Mouse (Mus musculus): Measurements from ENCODE around the gene Carmil3. TPM values are rescaled to one million over a fixed set of nuclear protein-coding genes. Genes with fewer than 3 reads are reported as not detected.

Carmil3 gene
- total RNA-seq, 2 experiments from 2014 or later: 57.9 to 64.4 TPM

GRCm38 (mm10) chr14:55477421-55477820 lies 13.0 kb upstream of the Carmil3 start:
- DNase-seq (ENCODE audit: low spot score in 2 of 2): no peak
- H3K27ac ChIP-seq: no peak overlapping the region

DNA sequence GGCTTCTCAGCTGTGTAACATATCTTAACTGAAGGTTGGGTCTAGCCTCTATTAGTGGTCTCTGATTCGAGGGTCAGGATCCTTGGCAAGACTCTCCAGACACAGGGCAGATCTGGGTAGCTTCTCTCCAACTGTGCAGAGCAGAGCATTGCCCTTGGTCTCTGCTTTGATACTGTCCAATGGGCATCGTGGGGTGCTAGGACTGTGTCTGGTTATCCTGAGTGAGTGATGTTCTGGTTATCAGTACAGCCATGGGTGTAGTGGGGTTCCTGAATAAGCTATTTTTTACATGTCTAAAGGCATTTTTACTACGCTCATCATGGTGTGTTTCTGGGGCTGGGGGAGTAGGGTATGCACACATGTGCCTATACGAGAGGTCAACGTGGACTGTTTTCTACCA lies 12.6 kb upstream of the Carmil3 start:
- TF ChIP-seq CTCF (conservative IDR thresholded peaks at IDR 0.05): no peak

More at GRCm38 (mm10) chr14:55477421-55477820, 13.0 kb upstream of the Carmil3 start:
- no peak overlapping the region for H3K4me3 ChIP-seq
- no peak for TF ChIP-seq CTCF (conservative IDR thresholded peaks at IDR 0.05)

GRCm38 (mm10) chr14:55478651-55479599 lies 11.5 kb upstream of the Carmil3 start, which contains the start of gene Dhrs4:
TSS of gene Dhrs4 (plus strand) at chr14:55478758.
- Histone ChIP-seq H3K27ac (peak within 1 kb of the TSS; percentile 95), H3K4me3 (peak within 1 kb of the TSS; percentile 64)
- TF ChIP-seq CTCF (conservative IDR thresholded peaks at IDR 0.05): peak; percentile 81
- peak; percentile 74 to 79 for DNase-seq (ENCODE audit: low spot score in 2 of 2)

More for the DNA sequence above, 12.6 kb upstream of the Carmil3 start:
- Histone ChIP-seq H3K27ac (no peak overlapping the region), H3K4me3 (no peak overlapping the region)
- no peak for DNase-seq (ENCODE audit: low spot score in 2 of 2)

GRCm38 (mm10) chr14:55479629-55480028 lies 10.8 kb upstream of the Carmil3 start:
- no peak for DNase-seq (ENCODE audit: low spot score in 2 of 2)
- H3K4me3 ChIP-seq: no peak overlapping the region
- no peak overlapping the region for H3K27ac ChIP-seq
- no peak for TF ChIP-seq CTCF (conservative IDR thresholded peaks at IDR 0.05)

DNA sequence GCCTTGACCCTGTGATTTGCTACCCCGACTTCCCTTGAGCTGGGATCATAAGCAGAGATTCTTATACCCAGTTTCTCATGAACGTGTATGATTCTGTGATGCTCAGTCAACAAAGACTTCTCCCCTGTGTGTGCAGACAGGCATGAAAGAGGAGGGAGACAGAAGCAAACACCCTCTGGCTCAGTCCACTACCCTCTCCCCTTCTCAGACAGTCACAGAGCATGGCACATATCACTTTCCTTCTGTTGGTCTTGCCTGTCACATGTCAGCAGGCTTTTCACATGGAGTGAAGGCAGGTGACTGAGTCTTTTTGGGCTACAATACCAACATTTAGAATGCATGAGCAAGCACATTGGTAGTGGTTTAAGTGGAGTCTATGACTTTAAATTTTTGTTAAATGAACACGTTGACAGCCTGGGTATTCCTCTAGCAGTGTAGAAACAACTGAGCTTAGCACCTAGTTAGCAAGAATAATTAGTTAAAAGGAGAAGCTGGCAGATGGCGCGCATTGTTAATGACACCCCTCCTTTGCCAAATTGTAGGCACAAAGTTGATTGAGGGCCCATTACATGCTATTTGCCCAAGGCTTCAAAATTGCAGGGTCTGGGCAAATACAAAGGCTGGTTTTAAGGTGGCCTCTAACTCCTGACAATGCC lies 5.9 kb upstream of the Carmil3 start:
- 0 out of 2 replicates have a peak overlapping the region, but pooled peaks have one; percentile 28 for H3K27ac ChIP-seq
- no peak for TF ChIP-seq CTCF (conservative IDR thresholded peaks at IDR 0.05)
- DNase-seq (ENCODE audit: low spot score in 2 of 2): peak in 1 of 2 experiments; percentile 53
- H3K4me3 ChIP-seq: no peak overlapping the region

GRCm38 (mm10) chr14:55486836-55487235 lies 3.6 kb upstream of the Carmil3 start:
- no peak overlapping the region for H3K4me3 ChIP-seq
- no peak for DNase-seq (ENCODE audit: low spot score in 2 of 2)
- no peak overlapping the region for H3K27ac ChIP-seq
- no peak for TF ChIP-seq CTCF (conservative IDR thresholded peaks at IDR 0.05)

GRCm38 (mm10) chr14:55491291-55491833 lies 911 bp downstream of the Carmil3 start:
- DNase-seq (ENCODE audit: low spot score in 2 of 2): peak; percentile 67 to 74
- peak overlapping the region; percentile 94 for H3K27ac ChIP-seq
- H3K4me3 ChIP-seq: peak overlapping the region; percentile 84
- TF ChIP-seq CTCF (conservative IDR thresholded peaks at IDR 0.05): no peak

DNA sequence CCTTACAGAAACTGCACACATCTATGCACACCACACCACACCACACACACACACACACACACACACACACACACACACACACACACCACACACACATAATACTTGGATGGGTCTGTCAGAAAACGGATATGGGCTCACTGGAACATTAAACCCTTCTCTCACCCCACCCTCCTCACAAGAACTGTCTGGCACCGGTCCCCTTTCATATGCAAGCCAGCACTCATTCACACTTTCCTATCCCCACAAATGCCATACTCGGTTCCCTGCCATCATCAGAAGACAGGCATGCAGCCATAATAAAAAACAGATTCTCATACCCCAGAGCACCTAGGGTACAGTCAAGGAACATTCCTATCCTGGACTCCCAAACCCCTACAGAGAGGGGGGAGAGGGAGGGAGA lies 1.7 kb downstream of the Carmil3 start:
- no peak overlapping the region for H3K27ac ChIP-seq
- TF ChIP-seq CTCF (conservative IDR thresholded peaks at IDR 0.05): no peak
- H3K4me3 ChIP-seq: no peak overlapping the region
- no peak for DNase-seq (ENCODE audit: low spot score in 2 of 2)

DNA sequence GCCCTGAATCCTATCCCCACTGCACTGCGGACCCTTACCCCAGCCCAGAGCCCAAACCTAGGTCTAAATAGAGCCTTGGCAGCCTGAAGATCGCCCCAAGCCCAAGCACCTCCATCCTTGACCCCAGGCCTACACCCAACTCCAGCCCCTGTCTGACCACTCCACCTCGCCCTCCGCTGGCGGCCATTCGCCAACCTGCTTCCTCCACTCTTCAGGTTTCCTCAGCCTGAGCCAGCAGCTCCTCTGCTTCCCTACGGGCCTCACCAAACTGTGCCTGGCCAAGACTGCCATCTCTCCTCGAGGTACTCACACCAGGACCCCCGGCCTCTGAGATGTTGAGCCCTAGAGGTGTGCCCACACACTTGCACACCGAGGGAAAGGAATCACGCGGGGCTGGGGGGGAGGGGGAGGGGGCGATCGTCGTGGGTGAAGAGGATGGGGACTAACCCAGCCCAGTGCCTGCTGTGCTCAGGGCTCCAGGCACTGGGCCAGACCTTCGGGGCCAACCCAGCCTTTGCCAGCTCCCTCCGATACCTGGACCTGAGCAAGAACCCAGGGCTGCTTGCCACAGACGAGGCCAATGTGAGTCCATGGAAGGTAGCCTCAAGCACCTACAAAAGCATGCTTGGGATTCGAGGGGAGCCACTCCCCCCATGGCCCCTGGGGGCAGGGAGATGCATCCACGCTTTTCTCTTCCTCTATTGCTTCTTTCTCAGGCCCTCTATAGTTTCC lies 5.2 kb downstream of the Carmil3 start:
- DNase-seq (ENCODE audit: low spot score in 2 of 2): no peak
- no peak overlapping the region for H3K27ac ChIP-seq
- TF ChIP-seq CTCF (conservative IDR thresholded peaks at IDR 0.05): no peak
- no peak overlapping the region for H3K4me3 ChIP-seq

GRCm38 (mm10) chr14:55496761-55497448 lies 6.5 kb downstream of the Carmil3 start:
- H3K4me3 ChIP-seq: no peak overlapping the region
- no peak for TF ChIP-seq CTCF (conservative IDR thresholded peaks at IDR 0.05)

DNA sequence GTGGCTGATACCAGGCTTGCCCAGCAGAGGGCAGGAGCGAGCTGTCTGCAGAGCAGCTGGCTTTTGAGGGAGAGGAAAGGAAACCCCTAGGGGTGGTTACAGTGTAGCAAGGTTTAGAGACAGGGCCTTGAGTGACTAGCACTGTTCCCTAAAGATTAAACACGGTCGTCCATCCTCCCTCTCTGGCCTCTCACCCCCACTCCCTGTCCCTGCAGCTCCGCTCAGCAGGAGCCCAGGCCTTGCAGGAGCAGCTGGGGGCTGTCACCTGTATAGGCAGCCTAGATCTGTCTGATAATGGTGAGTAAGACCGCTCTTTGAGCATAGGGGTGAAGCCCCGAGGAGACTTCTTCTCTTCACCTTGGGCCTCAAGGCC lies 7.0 kb downstream of the Carmil3 start:
- H3K27ac ChIP-seq: peak overlapping the region; percentile 6; the same call in 1 of the 2 replicates
- peak; percentile 88 for TF ChIP-seq CTCF (conservative IDR thresholded peaks at IDR 0.05)
- peak; percentile 84 to 93 for DNase-seq (ENCODE audit: low spot score in 2 of 2)

More at GRCm38 (mm10) chr14:55496761-55497448, 6.5 kb downstream of the Carmil3 start:
- no peak for DNase-seq (ENCODE audit: low spot score in 2 of 2)
- no peak overlapping the region for H3K27ac ChIP-seq

DNA sequence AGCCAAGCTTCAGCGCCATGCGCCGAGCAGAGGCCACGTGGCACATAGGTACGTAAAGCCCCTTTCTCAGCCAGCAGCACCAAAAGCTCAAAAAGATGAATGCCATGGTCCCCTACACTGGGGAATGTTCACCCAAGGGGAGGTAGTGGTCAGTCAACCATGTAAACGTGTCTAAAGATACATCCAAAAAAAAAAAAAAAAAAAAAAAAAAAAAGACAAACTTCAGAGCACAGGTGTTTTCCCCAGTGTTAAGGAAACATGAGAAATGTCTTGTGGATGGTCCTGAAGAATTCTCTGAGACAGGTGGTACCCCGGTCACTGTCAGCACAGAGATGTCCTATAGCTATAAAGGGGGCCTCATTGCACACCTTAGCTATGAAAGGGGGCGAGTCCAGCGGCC lies 15.2 kb downstream of the Carmil3 start:
- no peak for TF ChIP-seq CTCF (conservative IDR thresholded peaks at IDR 0.05)
- Histone ChIP-seq H3K4me3 (no peak overlapping the region), H3K27ac (no peak overlapping the region)
- DNase-seq (ENCODE audit: low spot score in 2 of 2): no peak

More for the DNA sequence above, 7.0 kb downstream of the Carmil3 start:
- H3K4me3 ChIP-seq: no peak overlapping the region

All from layer of hippocampus, adult 2 months (tissue).